Mouse (Mus musculus) midbrain, embryonic 12.5 days (tissue): Measurements from ENCODE around the gene Piezo1. TPM values are rescaled to one million over a fixed set of nuclear protein-coding genes. Genes with fewer than 3 reads are reported as not detected.

ENCODE experiments used
- ATAC-seq: fragments of 200-750 bp; cut with Nextera tagmentation; 2 replicates; pipeline ENCODE4 v1.8.0; 2017; ENCODE audit warnings: low read depth, moderate TSS enrichment, moderate library complexity; ENCODE audit not compliant: low FRiP score
- H3K27ac ChIP-seq: fragments of 300-500 bp; sonication (generic); replicated peaks from 2 replicates; pipeline ENCODE4 v1.5.1; 2016; ENCODE audit warnings: mild to moderate bottlenecking
- H3K27me3 ChIP-seq: fragments of 300-500 bp; sonication (generic); 2 replicates; pipeline ENCODE4 v1.6.1; 2016; ENCODE audit warnings: mild to moderate bottlenecking
- H3K36me3 ChIP-seq: fragments of 300-500 bp; sonication (generic); 2 replicates; pipeline ENCODE4 v1.6.1; 2016
- H3K4me1 ChIP-seq: fragments of 300-500 bp; sonication (generic); 2 replicates; pipeline ENCODE4 v1.6.1; 2016
- H3K4me2 ChIP-seq: fragments of 300-500 bp; sonication (generic); replicated peaks from 2 replicates; pipeline ENCODE4 v1.6.1; 2016; ENCODE audit warnings: mild to moderate bottlenecking, moderate library complexity
- H3K4me3 ChIP-seq: fragments of 300-500 bp; sonication (generic); 2 replicates; pipeline ENCODE4 v1.5.1; 2016; ENCODE audit warnings: mild to moderate bottlenecking
- H3K9ac ChIP-seq: fragments of 300-500 bp; sonication (generic); replicated peaks from 2 replicates; pipeline ENCODE4 v1.6.1; 2016; ENCODE audit warnings: mild to moderate bottlenecking, moderate library complexity
- H3K9me3 ChIP-seq: fragments of 300-500 bp; sonication (generic); 2 replicates; pipeline ENCODE4 v1.6.1; 2016; ENCODE audit warnings: mild to moderate bottlenecking
- WGBS: fragments of 180-500 bp; shearing (Covaris S2); methylation state at CpG from one replicate; pipeline ENCODE4 v1.1.7; 2016; 5-methylcytosine and 5-hydroxymethylcytosine counted together
- polyA plus RNA-seq: library from polyadenylated mRNA; unstranded; fragments of >200 nt; fragmentation: Nextera tagmentation; extraction: Ambion mirVana; gene quantifications from 2 replicates; pipeline ENCODE4 v1.2.1, GENCODE M21; 2016

Gene Piezo1
- polyA plus RNA-seq, 1 experiment from 2014 or later = 8.0 TPM

DNA sequence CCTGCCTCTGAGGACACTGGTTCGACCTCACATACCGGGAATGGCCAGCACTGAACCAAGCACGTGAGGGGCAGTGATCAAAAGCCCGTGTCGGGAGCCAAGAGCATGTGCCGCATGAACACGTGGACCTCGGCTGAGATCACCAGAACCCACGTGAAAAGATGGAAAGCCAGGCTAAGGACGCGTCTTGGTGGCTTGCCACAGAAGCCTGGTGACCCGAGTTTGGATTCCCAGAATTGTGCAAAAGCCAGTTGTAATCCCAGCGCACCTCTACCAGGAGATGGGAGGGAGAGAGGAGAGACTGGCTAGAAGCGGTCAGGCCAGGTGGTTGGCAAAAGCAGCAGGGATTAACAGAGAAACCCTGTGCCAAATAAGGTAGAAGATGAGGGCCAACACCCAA is 35.4 kb downstream of the Piezo1 start:
- Histone ChIP-seq H3K4me3 (no peak overlapping the region), H3K9me3 (no peaks in the 10 kb centered on the region), H3K4me2 (no peak overlapping the region), H3K27ac (no peak overlapping the region), H3K9ac (no peak overlapping the region), H3K27me3 (no peaks in the 10 kb centered on the region), H3K4me1 (peaks cover 14% of the 10 kb centered on the region), H3K36me3 (no peaks in the 10 kb centered on the region)
- 91% methylated on average over 14 of the region's 14 CpGs for WGBS
- no peak for ATAC-seq

- 80% methylated on average over 7 of the region's 7 CpGs for WGBS
These were observed 38.7 kb downstream of the Piezo1 start for GRCm38 (mm10) chr8:122512392-122512791.

DNA sequence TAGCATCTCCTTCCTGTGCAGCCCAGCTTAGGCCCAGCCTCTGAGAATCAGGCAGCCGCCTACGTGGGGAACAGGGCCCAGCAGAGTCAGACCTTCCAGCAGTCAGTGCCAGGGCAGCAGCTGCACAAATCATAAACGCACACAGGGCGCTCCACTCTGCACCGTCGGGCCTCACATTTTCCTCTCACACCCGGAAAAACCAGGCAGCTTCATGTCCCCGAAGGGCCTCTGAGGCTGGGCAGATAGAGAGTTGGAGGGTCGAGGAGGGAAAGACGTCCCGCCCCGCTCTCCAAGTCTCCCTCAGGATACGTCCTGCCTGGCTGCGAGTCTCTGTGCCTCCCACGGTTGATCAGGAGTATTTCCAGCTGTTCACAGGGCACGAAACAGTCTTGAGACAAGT is 39.6 kb downstream of the Piezo1 start:
- 83% methylated on average over 16 of the region's 16 CpGs for WGBS
- no peak for ATAC-seq
- H3K4me1 ChIP-seq = no peaks in the 10 kb centered on the region

More at GRCm38 (mm10) chr8:122512392-122512791, 38.7 kb downstream of the Piezo1 start:
- no peak overlapping the region for H3K9ac ChIP-seq
- no peak overlapping the region for H3K4me3 ChIP-seq
- no peaks in the 10 kb centered on the region for H3K36me3 ChIP-seq
- H3K9me3 ChIP-seq = no peaks in the 10 kb centered on the region
- peaks cover 4% of the 10 kb centered on the region for H3K4me1 ChIP-seq
- no peak overlapping the region for H3K4me2 ChIP-seq
- H3K27me3 ChIP-seq = no peaks in the 10 kb centered on the region
- no peak for ATAC-seq
- H3K27ac ChIP-seq = no peak overlapping the region

GRCm38 (mm10) chr8:122500856-122501255 is 50.3 kb downstream of the Piezo1 start:
- WGBS = 40% methylated on average over 10 of the region's 10 CpGs
- no peak for ATAC-seq
- Histone ChIP-seq H3K4me2 (no peak overlapping the region), H3K27ac (no peak overlapping the region), H3K9ac (no peak overlapping the region), H3K36me3 (no peaks in the 10 kb centered on the region), H3K9me3 (no peaks in the 10 kb centered on the region), H3K27me3 (no peaks in the 10 kb centered on the region), H3K4me1 (no peaks in the 10 kb centered on the region), H3K4me3 (no peak overlapping the region)

More for the DNA sequence above, 39.6 kb downstream of the Piezo1 start:
- Histone ChIP-seq H3K27me3 (no peaks in the 10 kb centered on the region), H3K9me3 (no peaks in the 10 kb centered on the region), H3K4me3 (no peak overlapping the region), H3K36me3 (no peaks in the 10 kb centered on the region), H3K9ac (no peak overlapping the region), H3K27ac (no peak overlapping the region), H3K4me2 (no peak overlapping the region)

- Histone ChIP-seq H3K27ac (no peak overlapping the region), H3K4me1 (no peaks in the 10 kb centered on the region), H3K36me3 (no peaks in the 10 kb centered on the region), H3K4me2 (no peak overlapping the region), H3K9me3 (no peaks in the 10 kb centered on the region), H3K9ac (no peak overlapping the region), H3K4me3 (no peak overlapping the region), H3K27me3 (no peaks in the 10 kb centered on the region)
- no peak for ATAC-seq
- WGBS = 71% methylated on average over 17 of the region's 17 CpGs
These were observed 53.2 kb downstream of the Piezo1 start for GRCm38 (mm10) chr8:122497912-122498311.

DNA sequence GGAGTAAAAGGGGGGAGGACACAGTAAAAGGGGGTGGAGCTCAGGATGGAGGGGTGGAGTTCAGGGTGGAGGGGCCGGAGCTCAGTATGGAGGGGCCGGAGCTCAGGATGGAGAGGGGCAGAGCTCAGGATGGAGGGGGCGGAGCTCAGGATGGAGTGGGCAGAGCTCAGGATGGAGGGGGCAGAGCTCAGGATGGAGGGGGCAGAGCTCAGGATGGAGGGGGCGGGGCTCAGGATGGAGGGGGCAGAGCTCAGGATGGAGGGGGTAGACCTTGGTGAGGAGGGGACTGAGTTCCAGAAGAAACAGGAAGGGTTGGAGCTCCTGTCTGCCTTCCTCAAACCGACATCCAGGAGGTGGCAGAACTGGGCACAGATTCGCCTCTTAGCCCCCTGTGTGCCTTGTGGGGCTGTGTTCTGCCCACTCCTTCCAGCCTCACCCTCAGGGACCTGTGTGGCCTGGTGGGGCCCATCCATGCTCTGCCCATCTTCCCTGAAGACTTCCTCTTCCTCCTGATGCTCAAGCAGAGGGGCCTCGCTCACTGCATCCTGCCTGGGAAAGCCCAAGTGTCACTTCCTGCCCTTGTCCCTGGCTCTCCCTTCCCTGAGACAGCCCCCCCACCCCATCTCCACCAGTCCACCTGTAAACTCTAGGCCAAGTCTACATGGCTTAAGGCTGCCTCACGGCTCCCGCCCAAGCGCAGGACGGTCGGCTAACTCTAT is 54.0 kb downstream of the Piezo1 start:
- no peak overlapping the region for H3K4me3 ChIP-seq
- H3K27me3 ChIP-seq = no peaks in the 10 kb centered on the region
- no peaks in the 10 kb centered on the region for H3K9me3 ChIP-seq
- no peaks in the 10 kb centered on the region for H3K36me3 ChIP-seq
- ATAC-seq = no peak
- no peaks in the 10 kb centered on the region for H3K4me1 ChIP-seq
- H3K4me2 ChIP-seq = no peak overlapping the region
- H3K9ac ChIP-seq = no peak overlapping the region
- no peak overlapping the region for H3K27ac ChIP-seq
- 81% methylated on average over 12 of the region's 12 CpGs for WGBS

DNA sequence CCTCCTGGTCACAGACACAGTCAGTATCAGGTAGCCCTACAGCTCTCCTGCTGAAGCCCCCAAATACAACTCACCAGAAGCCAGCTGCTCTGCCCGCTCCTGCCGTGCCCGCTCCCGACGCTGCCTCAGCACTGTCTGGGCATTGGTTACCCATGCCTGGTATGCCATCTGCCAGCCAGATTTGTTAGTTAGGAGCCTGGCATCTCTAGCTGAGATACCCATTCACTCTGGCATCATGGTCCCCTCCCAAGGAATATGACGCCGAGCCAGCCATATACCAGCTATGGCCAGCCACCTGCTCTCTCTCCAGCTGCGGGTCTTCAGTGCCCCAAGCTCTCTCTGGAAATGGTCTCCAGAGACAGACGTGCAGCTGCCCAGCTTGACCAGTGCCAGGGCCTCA is 62.7 kb downstream of the Piezo1 start:
- no peak overlapping the region for H3K4me3 ChIP-seq
- H3K4me2 ChIP-seq = no peak overlapping the region
- no peak for ATAC-seq
- no peak overlapping the region for H3K9ac ChIP-seq
- peaks cover 17% of the 10 kb centered on the region for H3K36me3 ChIP-seq
- no peak overlapping the region for H3K27ac ChIP-seq
- no peaks in the 10 kb centered on the region for H3K9me3 ChIP-seq
- H3K27me3 ChIP-seq = no peaks in the 10 kb centered on the region
- WGBS = 90% methylated on average over 9 of the region's 9 CpGs
- H3K4me1 ChIP-seq = no peaks in the 10 kb centered on the region

DNA sequence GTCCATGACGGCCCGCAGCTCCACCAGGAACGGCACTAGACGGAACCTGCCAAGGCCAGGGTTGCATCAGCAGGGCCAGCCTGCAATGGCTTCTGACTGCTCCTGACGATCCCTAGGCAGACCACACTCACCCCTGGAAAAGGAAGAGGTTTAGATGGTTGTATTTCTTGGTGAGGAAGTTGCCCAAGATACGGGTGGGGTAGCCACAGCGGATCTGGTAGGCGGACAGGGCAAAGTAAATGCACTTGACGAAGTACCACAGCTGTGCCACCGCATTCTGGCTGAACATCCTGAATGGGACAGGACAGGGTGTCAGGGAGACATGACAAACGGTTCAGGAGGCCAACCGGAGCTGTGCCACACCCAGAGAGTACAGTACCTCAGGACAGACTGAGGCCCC is 66.3 kb downstream of the Piezo1 start:
- Histone ChIP-seq H3K4me2 (no peak overlapping the region), H3K4me3 (no peak overlapping the region), H3K36me3 (peaks cover 51% of the 10 kb centered on the region), H3K9me3 (no peaks in the 10 kb centered on the region), H3K4me1 (no peaks in the 10 kb centered on the region), H3K27me3 (no peaks in the 10 kb centered on the region), H3K9ac (no peak overlapping the region), H3K27ac (no peak overlapping the region)
- ATAC-seq = no peak
- WGBS = 92% methylated on average over 12 of the region's 12 CpGs

- no peak for ATAC-seq
- Histone ChIP-seq H3K4me1 (no peaks in the 10 kb centered on the region), H3K27me3 (no peaks in the 10 kb centered on the region), H3K4me3 (no peak overlapping the region), H3K27ac (no peak overlapping the region), H3K4me2 (no peak overlapping the region), H3K36me3 (peaks cover 61% of the 10 kb centered on the region), H3K9me3 (no peaks in the 10 kb centered on the region), H3K9ac (no peak overlapping the region)
- WGBS = 95% methylated on average over 7 of the region's 7 CpGs
These were observed 67.3 kb downstream of the Piezo1 start for GRCm38 (mm10) chr8:122483877-122484276.

GRCm38 (mm10) chr8:122482448-122482847 is 68.7 kb downstream of the Piezo1 start:
- H3K4me1 ChIP-seq = peaks cover 1% of the 10 kb centered on the region
- H3K9me3 ChIP-seq = no peaks in the 10 kb centered on the region
- ATAC-seq = no peak
- 98% methylated on average over 8 of the region's 8 CpGs for WGBS
- no peaks in the 10 kb centered on the region for H3K27me3 ChIP-seq
- no peak overlapping the region for H3K9ac ChIP-seq
- H3K36me3 ChIP-seq = peaks cover 73% of the 10 kb centered on the region
- H3K27ac ChIP-seq = no peak overlapping the region
- H3K4me3 ChIP-seq = no peak overlapping the region
- no peak overlapping the region for H3K4me2 ChIP-seq

DNA sequence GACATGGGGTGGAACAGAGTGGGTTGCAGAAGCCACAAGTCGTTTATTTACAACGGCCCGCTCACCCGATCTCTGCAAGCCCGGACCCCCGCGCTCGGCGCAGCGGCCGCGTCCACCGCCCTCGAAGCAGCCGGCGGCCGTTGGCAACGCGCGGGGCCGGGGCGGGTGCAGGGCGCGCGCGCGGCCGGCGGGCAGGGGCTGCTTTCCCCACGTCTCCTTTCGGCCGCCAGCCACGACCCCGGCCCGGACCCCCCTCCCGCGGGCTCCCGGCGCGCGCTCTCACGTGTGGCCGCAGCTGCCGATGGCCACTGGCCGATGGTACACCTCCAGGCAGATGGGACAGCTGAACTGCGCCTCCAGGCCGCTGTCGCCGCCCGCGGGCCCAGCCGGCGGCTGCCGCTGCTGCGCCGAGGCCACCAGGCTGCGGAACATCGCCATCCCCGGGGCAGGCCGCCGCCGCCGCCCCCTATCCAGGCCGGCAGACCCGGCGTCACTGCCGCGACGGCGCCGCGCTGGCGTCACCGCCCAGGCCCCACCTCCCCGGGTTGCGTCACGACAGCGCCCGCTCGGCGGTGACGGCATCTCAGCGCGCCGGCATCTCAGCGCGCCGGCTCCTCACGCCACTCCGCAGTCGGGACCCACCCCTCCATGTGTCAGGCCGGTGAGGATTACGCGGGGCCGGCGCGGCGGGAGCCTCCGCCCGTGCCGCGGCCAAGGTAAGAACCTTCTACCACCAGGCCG is 75.4 kb downstream of the Piezo1 start, which contains the start of the genes Rnf166 and Ctu2:
Rnf166 (minus strand) TSS at position 485 of the 741 bp plus-strand sequence.
Ctu2 (plus strand) TSS at position 564 of the 741 bp plus-strand sequence.
- peaks cover 49% of the 10 kb centered on the region for H3K36me3 ChIP-seq
- peak; percentile 95 for ATAC-seq
- WGBS = under 1% methylated on average over 102 of the region's 103 CpGs
- peak within 1 kb of the TSS; percentile 99 for H3K4me3 ChIP-seq
- peak within 1 kb of the TSS; percentile 75 for H3K27ac ChIP-seq
- H3K9ac ChIP-seq = peak within 1 kb of the TSS; percentile 96
- H3K27me3 ChIP-seq = no peaks in the 10 kb centered on the region
- H3K4me2 ChIP-seq = peak within 1 kb of the TSS; percentile 94
- no peaks in the 10 kb centered on the region for H3K9me3 ChIP-seq
- H3K4me1 ChIP-seq = peaks cover 21% of the 10 kb centered on the region

GRCm38 (mm10) chr8:122474951-122475560 is 76.1 kb downstream of the Piezo1 start:
- Histone ChIP-seq H3K4me1 (peaks cover 21% of the 10 kb centered on the region), H3K4me2 (peak overlapping the region; percentile 94), H3K9ac (peak overlapping the region; percentile 96), H3K4me3 (peak overlapping the region; percentile 99), H3K9me3 (no peaks in the 10 kb centered on the region), H3K27ac (peak overlapping the region; percentile 75), H3K27me3 (no peaks in the 10 kb centered on the region), H3K36me3 (peaks cover 45% of the 10 kb centered on the region)
- 0 out of 2 replicates have a peak, but pooled peaks have one; percentile 9 for ATAC-seq
- WGBS = 14% methylated on average over 16 of the region's 16 CpGs
